Mouse (Mus musculus) lung, embryonic 14.5 days (tissue): ENCODE data around the gene Gna13. TPM values are rescaled to one million over a fixed set of nuclear protein-coding genes. Genes with fewer than 3 reads are reported as not detected.

ENCODE experiments used
- ATAC-seq: fragments of 200-750 bp; cut with Nextera tagmentation; 2 replicates; pipeline ENCODE4 v1.8.0; 2017; ENCODE audit warnings: mild to moderate bottlenecking, moderate TSS enrichment, moderate library complexity; ENCODE audit not compliant: insufficient read depth
- DNase-seq: peaks from one replicate; pipeline ENCODE4 v3.0.0-alpha.2; 2015
- H3K27ac ChIP-seq: fragments of 300-500 bp; sonication (generic); 2 replicates; pipeline ENCODE4 v1.5.1; 2014; ENCODE audit warnings: low read depth, mild to moderate bottlenecking, moderate library complexity
- H3K27me3 ChIP-seq: fragments of 300-500 bp; sonication (generic); 2 replicates; pipeline ENCODE4 v1.6.1; 2014; ENCODE audit warnings: low read length, control low read depth; ENCODE audit not compliant: insufficient read depth
- H3K36me3 ChIP-seq: fragments of 300-500 bp; sonication (generic); 2 replicates; pipeline ENCODE4 v1.6.1; 2014; ENCODE audit warnings: control low read depth; ENCODE audit not compliant: insufficient read depth
- H3K4me1 ChIP-seq: fragments of 300-500 bp; sonication (generic); 2 replicates; pipeline ENCODE4 v1.6.1; 2014; ENCODE audit warnings: antibody characterized with exemption, control low read depth; ENCODE audit not compliant: insufficient read depth
- H3K4me2 ChIP-seq: fragments of 300-500 bp; sonication (generic); 2 replicates; pipeline ENCODE4 v1.6.1; 2014; ENCODE audit warnings: mild to moderate bottlenecking
- H3K4me3 ChIP-seq: fragments of 300-500 bp; sonication (generic); 2 replicates; pipeline ENCODE4 v1.5.1; 2014; ENCODE audit warnings: low read depth, low read length
- H3K9ac ChIP-seq: fragments of 300-500 bp; sonication (generic); 2 replicates; pipeline ENCODE4 v1.6.1; 2014
- H3K9me3 ChIP-seq: fragments of 300-500 bp; sonication (generic); 2 replicates; pipeline ENCODE4 v1.6.1; 2016; ENCODE audit warnings: low read depth, low read length, control low read depth
- CTCF ChIP-seq: IDR thresholded peaks from 2 replicates; pipeline ENCODE4 v1.5.1; 2016; ENCODE audit warnings: antibody characterized with exemption, low read depth
- WGBS: fragments of 180-500 bp; shearing (Covaris S2); extraction: QIAGEN DNeasy Blood & Tissue Kit; methylation state at CpG from one replicate; pipeline ENCODE4 v1.1.7; 2014; 5-methylcytosine and 5-hydroxymethylcytosine counted together
- polyA plus RNA-seq: library from polyadenylated mRNA; unstranded; fragments of >200 nt; fragmentation: Nextera tagmentation; extraction: Ambion mirVana; gene quantifications from 2 replicates; pipeline ENCODE4 v1.2.1, GENCODE M21; 2014

The Gna13 gene
- polyA plus RNA-seq, 1 experiment from 2014 or later: 33.8 TPM

- Histone ChIP-seq H3K9ac (no peak overlapping the region), H3K27me3 (no peaks in the 10 kb centered on the region), H3K36me3 (no peaks in the 10 kb centered on the region), H3K4me2 (no peak overlapping the region), H3K4me3 (no peak overlapping the region), H3K27ac (no peak overlapping the region), H3K9me3 (no peaks in the 10 kb centered on the region), H3K4me1 (peaks cover 3% of the 10 kb centered on the region)
- ATAC-seq: no peak
- 73% methylated on average over 5 of the region's 5 CpGs for whole genome bisulfite sequencing
- no peak for TF ChIP-seq CTCF
- DNase-seq: no peak
Observed at GRCm38 (mm10) chr11:109421205-109421604, 58.6 kb downstream of the Gna13 start.

GRCm38 (mm10) chr11:109422263-109422662 lies 59.6 kb downstream of the Gna13 start:
- Histone ChIP-seq H3K4me2 (no peak overlapping the region), H3K4me1 (no peaks in the 10 kb centered on the region), H3K9ac (no peak overlapping the region), H3K27me3 (no peaks in the 10 kb centered on the region), H3K9me3 (no peaks in the 10 kb centered on the region), H3K4me3 (no peak overlapping the region), H3K27ac (no peak overlapping the region), H3K36me3 (no peaks in the 10 kb centered on the region)
- no peak for TF ChIP-seq CTCF
- DNase-seq: no peak
- 98% methylated on average over 4 of the region's 4 CpGs for WGBS
- ATAC-seq: no peak

DNA sequence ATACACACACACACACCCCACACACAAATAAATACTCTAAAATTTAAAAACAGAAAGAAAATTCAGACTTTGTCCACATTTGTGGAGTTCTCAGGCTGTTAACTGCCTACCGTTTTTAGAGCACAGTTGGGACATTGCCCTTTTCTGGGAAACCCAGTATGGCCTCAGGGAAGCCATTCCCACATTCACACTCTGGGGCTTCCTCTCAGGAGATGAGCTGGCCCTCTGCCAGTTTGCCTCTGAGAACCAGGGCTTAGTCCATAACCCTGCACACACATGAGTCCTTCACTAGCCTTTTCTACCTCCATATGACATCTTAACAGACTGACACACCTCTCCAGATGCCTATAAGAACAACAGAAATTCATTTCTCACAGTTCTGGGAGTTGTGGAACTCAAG lies 60.7 kb downstream of the Gna13 start:
- no peak for TF ChIP-seq CTCF
- no peak overlapping the region for H3K4me3 ChIP-seq
- peak; percentile 29 for DNase-seq

GRCm38 (mm10) chr11:109425392-109426271 lies 63.0 kb downstream of the Gna13 start, which contains the start of gene Amz2:
Amz2 (plus strand) TSS chr11:109425946.
- Histone ChIP-seq H3K4me2 (peak within 1 kb of the TSS; percentile 74), H3K27ac (peak within 1 kb of the TSS; percentile 89), H3K9ac (peak within 1 kb of the TSS; percentile 69), H3K27me3 (no peaks in the 10 kb centered on the region), H3K9me3 (no peaks in the 10 kb centered on the region), H3K4me1 (no peaks in the 10 kb centered on the region), H3K36me3 (peaks cover 24% of the 10 kb centered on the region), H3K4me3 (peak within 1 kb of the TSS; percentile 66)
- TF ChIP-seq CTCF: peak; percentile 89
- under 1% methylated on average over 65 of the region's 65 CpGs for WGBS
- ATAC-seq (peak; percentile 97), DNase-seq (peak; percentile 99)

More for the DNA sequence above, 60.7 kb downstream of the Gna13 start:
- H3K27ac ChIP-seq: no peak overlapping the region
- no peaks in the 10 kb centered on the region for H3K4me1 ChIP-seq
- peaks cover under 1% of the 10 kb centered on the region; the same call in 1 of the 2 replicates for H3K36me3 ChIP-seq
- H3K9ac ChIP-seq: no peak overlapping the region
- no peaks in the 10 kb centered on the region for H3K9me3 ChIP-seq
- ATAC-seq: no peak
- H3K27me3 ChIP-seq: no peaks in the 10 kb centered on the region
- WGBS: 50% methylated on average over 1 of the region's 1 CpGs
- no peak overlapping the region for H3K4me2 ChIP-seq

DNA sequence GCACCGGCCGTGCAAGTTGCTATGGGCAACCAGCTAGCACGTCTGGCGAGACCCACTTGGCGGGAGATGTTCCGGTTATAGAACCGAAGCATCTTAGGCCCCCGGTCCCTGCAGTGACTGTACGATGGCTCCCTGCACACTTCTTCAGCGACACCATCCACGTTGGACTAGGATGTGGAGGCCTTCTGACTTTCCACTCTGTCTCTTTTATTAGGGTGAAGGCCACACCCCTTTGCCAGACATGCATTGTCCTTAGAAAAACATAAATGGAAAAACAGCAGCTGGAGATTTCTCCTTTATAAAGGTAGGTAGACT lies 63.6 kb downstream of the Gna13 start:
- peak overlapping the region; percentile 69 for H3K9ac ChIP-seq
- ATAC-seq (no peak), DNase-seq (no peak)
- 0% methylated on average over 11 of the region's 11 CpGs for WGBS
- H3K4me1 ChIP-seq: no peaks in the 10 kb centered on the region
- no peaks in the 10 kb centered on the region for H3K9me3 ChIP-seq
- peak overlapping the region; percentile 74 for H3K4me2 ChIP-seq
- H3K27me3 ChIP-seq: no peaks in the 10 kb centered on the region
- peaks cover 28% of the 10 kb centered on the region for H3K36me3 ChIP-seq
- no peak for TF ChIP-seq CTCF
- H3K4me3 ChIP-seq: peak overlapping the region; percentile 66
- peak overlapping the region; percentile 89 for H3K27ac ChIP-seq

GRCm38 (mm10) chr11:109427353-109427752 lies 64.7 kb downstream of the Gna13 start:
- Histone ChIP-seq H3K9me3 (no peaks in the 10 kb centered on the region), H3K36me3 (peaks cover 31% of the 10 kb centered on the region), H3K9ac (no peak overlapping the region), H3K4me1 (no peaks in the 10 kb centered on the region), H3K4me2 (peak overlapping the region; percentile 74; the same call in 1 of the 2 replicates), H3K4me3 (no peak overlapping the region), H3K27ac (no peak overlapping the region), H3K27me3 (no peaks in the 10 kb centered on the region)
- ATAC-seq (no peak), DNase-seq (no peak)
- 96% methylated on average over 5 of the region's 5 CpGs for WGBS
- no peak for TF ChIP-seq CTCF

GRCm38 (mm10) chr11:109434233-109434798 lies 71.7 kb downstream of the Gna13 start:
- WGBS: 86% methylated on average over 16 of the region's 16 CpGs

More at GRCm38 (mm10) chr11:109434233-109434798, 71.7 kb downstream of the Gna13 start:
- Histone ChIP-seq H3K27ac (no peak overlapping the region), H3K4me3 (no peak overlapping the region), H3K9me3 (no peaks in the 10 kb centered on the region), H3K4me2 (no peak overlapping the region), H3K9ac (no peak overlapping the region), H3K27me3 (no peaks in the 10 kb centered on the region), H3K36me3 (peaks cover 63% of the 10 kb centered on the region), H3K4me1 (no peaks in the 10 kb centered on the region)
- no peak for TF ChIP-seq CTCF
- DNase-seq (no peak), ATAC-seq (no peak)
